Mouse (Mus musculus): ENCODE results near the gene Tex22.

Gene Tex22

GRCm38 (mm10) chr12:113134502-113134901 lies 60.2 kb downstream of the Tex22 start:
- in situ Hi-C loops (cut with MboI; ENCODE audit: low sequenced_read_pairs): no loop called here

- in situ Hi-C loops (cut with MboI; ENCODE audit: low sequenced_read_pairs): no loop called here
These were observed 61.1 kb downstream of the Tex22 start for GRCm38 (mm10) chr12:113135401-113135800.

- in situ Hi-C loops (cut with MboI; ENCODE audit: low sequenced_read_pairs): no loop called here
These were observed 62.3 kb downstream of the Tex22 start for GRCm38 (mm10) chr12:113136492-113137020.

- in situ Hi-C loops (cut with MboI; ENCODE audit: low sequenced_read_pairs): no loop called here
These were observed 63.2 kb downstream of the Tex22 start for GRCm38 (mm10) chr12:113137260-113138213.

- in situ Hi-C loops (cut with MboI; ENCODE audit: low sequenced_read_pairs): no loop called here
These were observed 64.0 kb downstream of the Tex22 start for GRCm38 (mm10) chr12:113138291-113138690.
